ENCODE assay signal across 9 mouse cellular contexts in genomic region chr11:32236712-32237410, GRCm38 (mm10). TPM values are rescaled to one million over a fixed set of nuclear protein-coding genes. Genes with fewer than 3 reads are reported as not detected.
DNase-seq lines count a peak whose midpoint lies in the region; ATAC-seq and TF ChIP-seq lines count a peak whose summit lies in the region.
"Had no signal": no experiment of that assay in that cellular context is flagged by ENCODE, and none has a peak within 500 bp of the region (broad histone marks: within the 10 kb centered on the region; RNA-seq: fewer than 3 reads in every experiment).

No protein-coding gene starts in this region.

- no peak overlapping the region for H3K4me3 ChIP-seq in layer of hippocampus, adult 2 months
- no peak overlapping the region for H3K4me3 ChIP-seq in liver, embryonic 16.5 days (ENCODE audit: low read depth, low read length)
- H3K4me3 ChIP-seq: embryonic facial prominence, embryonic 13.5 days had no signal

- no peak overlapping the region for H3K4me2 ChIP-seq in liver, embryonic 16.5 days (ENCODE audit: low read depth, low read length)
- H3K4me2 ChIP-seq: embryonic facial prominence, embryonic 13.5 days had no signal

- WGBS in liver, embryonic 16.5 days (ENCODE audit: insufficient replicate concordance) = 55% methylated on average over 9 of the region's 9 CpGs

- peaks cover 75% of the 10 kb centered on the region for H3K36me3 ChIP-seq in liver, embryonic 16.5 days (ENCODE audit: control insufficient read depth, insufficient read depth)

- DNase-seq in layer of hippocampus, adult 2 months (ENCODE audit: low spot score in 2 of 2) = peak in 1 of 2 experiments; percentile 57
- no peak for DNase-seq in layer of hippocampus, adult 9-10 months (ENCODE audit: low spot score)
- DNase-seq in NIH3T3 (ENCODE audit: low read depth) = peak; percentile 81
- DNase-seq in cerebellum, postnatal 14 days = peak; percentile 81 to 93
- DNase-seq in heart, postnatal 10 days = peak; percentile 60 to 80
- peak; percentile 77 for DNase-seq in retina, embryonic 14.5 days (ENCODE audit: low spot score)
- DNase-seq in yolk sac, embryonic 10.5 days (ENCODE audit: low spot score) = no peak

- peak overlapping the region; percentile 1; the same call in 1 of the 2 replicates for H3K9ac ChIP-seq in liver, embryonic 16.5 days (ENCODE audit: low read depth, low read length)

- ATAC-seq in liver, embryonic 16.5 days (ENCODE audit: low read depth) = no peak

- peak; percentile 86 for TF ChIP-seq CTCF in layer of hippocampus, adult 2 months (conservative IDR thresholded peaks at IDR 0.05)

- peak overlapping the region; percentile 82 for H3K27ac ChIP-seq in layer of hippocampus, adult 2 months
- peak overlapping the region; percentile 99 for H3K27ac ChIP-seq in liver, embryonic 16.5 days (ENCODE audit: low read length)

- peaks cover 48% of the 10 kb centered on the region for H3K4me1 ChIP-seq in liver, embryonic 16.5 days (ENCODE audit: control insufficient read depth, low read depth, low read length)

- H3K27me3 ChIP-seq in liver, embryonic 16.5 days (ENCODE audit: control insufficient read depth, insufficient read depth, low read depth, low read length) = no peaks in the 10 kb centered on the region
- H3K27me3 ChIP-seq: embryonic facial prominence, embryonic 13.5 days had no signal

- H3K9me3 ChIP-seq in liver, embryonic 16.5 days (replicated peaks; ENCODE audit: control insufficient read depth, low read length) = no peaks in the 10 kb centered on the region
- H3K9me3 ChIP-seq: embryonic facial prominence, embryonic 13.5 days had no signal

- intact Hi-C loops in heart, postnatal 10 days (cut with DNase I) = no loop called here

RNA-seq across cellular contexts. Expression of gene Mpg, which starts 10.6 kb away (rescaled TPM):
- total RNA-seq in layer of hippocampus, adult 2 months (2021) = 10 to 100 TPM; 15.6 to 20.5 TPM
- 10 to 100 TPM in 1 of 2 experiments, 1 to 10 TPM in 1; 9.8 to 10.3 TPM for total RNA-seq in heart, postnatal 10 days (2021)
- 18.5 and 19.6 TPM in 2 replicates for polyA plus RNA-seq in liver, embryonic 16.5 days (2015; fragmentation: Nextera tagmentation; extraction: Ambion mirVana)

RNA-seq across cellular contexts. Expression of gene Rhbdf1, which starts 14.8 kb away (rescaled TPM):
- total RNA-seq in layer of hippocampus, adult 2 months (2021) = 10 to 100 TPM; 13.4 to 13.8 TPM
- total RNA-seq in heart, postnatal 10 days (2021) = 10 to 100 TPM; 30.5 to 31.1 TPM
- 5.8 and 6.5 TPM in 2 replicates for polyA plus RNA-seq in liver, embryonic 16.5 days (2015; fragmentation: Nextera tagmentation; extraction: Ambion mirVana)

RNA-seq across cellular contexts. Expression of gene Nprl3, which starts 30.6 kb away (rescaled TPM):
- total RNA-seq in layer of hippocampus, adult 2 months (2021) = 10 to 100 TPM; 62.0 to 64.1 TPM
- 10 to 100 TPM; 26.6 to 27.6 TPM for total RNA-seq in heart, postnatal 10 days (2021)
- polyA plus RNA-seq in liver, embryonic 16.5 days (2015; fragmentation: Nextera tagmentation; extraction: Ambion mirVana) = 30.8 and 31.5 TPM in 2 replicates

RNA-seq across cellular contexts. Expression of gene Snrnp25, which starts 31.6 kb away (rescaled TPM):
- total RNA-seq in layer of hippocampus, adult 2 months (2021) = 10 to 100 TPM; 20.6 to 22.4 TPM
- total RNA-seq in heart, postnatal 10 days (2021) = 10 to 100 TPM; 10.6 to 12.4 TPM
- 58.1 and 63.4 TPM in 2 replicates for polyA plus RNA-seq in liver, embryonic 16.5 days (2015; fragmentation: Nextera tagmentation; extraction: Ambion mirVana)

RNA-seq across cellular contexts. Expression of gene Il9r, which starts 36.8 kb away (rescaled TPM):
- total RNA-seq in layer of hippocampus, adult 2 months (2021) = not detected
- under 1 TPM in 1 of 2 experiments, not detected in 1; 0.10 TPM for total RNA-seq in heart, postnatal 10 days (2021)
- not detected in 2 replicates for polyA plus RNA-seq in liver, embryonic 16.5 days (2015; fragmentation: Nextera tagmentation; extraction: Ambion mirVana)

Comparison
In these comparisons a context has a peak if more than half of its experiments do, and no peak if none do; other contexts are left out.
1. DNase-seq: peak in NIH3T3 (single experiment), cerebellum, postnatal 14 days (2 of 2), heart, postnatal 10 days (2 of 2) and retina, embryonic 14.5 days (single experiment); none in layer of hippocampus, adult 9-10 months (single experiment) and yolk sac, embryonic 10.5 days (single experiment).